Mouse (Mus musculus): Measurements from ENCODE around the gene Pomt1.

Pomt1 gene

DNA sequence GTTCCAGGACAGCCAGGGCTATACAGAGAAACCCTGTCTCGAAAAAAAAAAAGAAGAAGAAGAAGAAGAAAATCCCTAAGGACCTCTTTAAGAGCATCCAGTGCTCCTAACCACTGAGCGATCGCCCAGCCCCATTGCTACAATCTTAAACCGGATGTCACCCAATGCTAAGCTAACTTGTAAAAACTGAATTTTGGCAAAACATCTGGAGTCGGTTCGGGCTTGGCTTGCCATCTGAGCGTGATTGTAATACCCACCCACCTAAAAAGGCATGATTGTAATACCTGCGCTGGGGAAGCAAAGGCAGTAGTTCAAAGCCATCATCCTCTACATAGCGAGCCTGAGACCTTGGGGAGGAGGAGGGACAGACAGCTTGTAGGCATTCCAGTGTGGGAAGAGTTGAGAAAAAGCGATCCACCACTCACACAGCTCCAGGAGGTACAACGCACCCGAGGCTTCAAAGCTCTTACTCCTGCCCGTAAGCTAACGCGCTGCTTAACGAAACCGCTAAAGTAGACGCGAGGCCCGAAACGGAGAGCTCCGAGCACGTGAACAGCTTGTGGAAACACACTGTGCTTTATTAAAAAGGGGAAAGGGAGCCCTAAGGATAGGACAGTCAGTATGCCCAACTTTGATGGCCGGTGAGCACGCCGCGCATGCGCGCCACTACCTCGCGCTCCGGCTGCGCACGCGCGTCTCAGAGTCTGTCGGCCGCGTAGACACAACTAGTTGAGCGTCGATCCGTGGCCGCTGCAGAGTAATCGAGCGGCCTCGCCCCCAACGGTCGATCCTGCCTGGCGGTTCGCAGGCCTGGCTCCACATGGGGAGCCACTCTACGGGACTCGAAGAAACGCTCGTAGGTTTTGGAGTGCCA, at the start of gene Pomt1:
Pomt1 (plus strand) TSS at position 705 of the 874 bp plus-strand sequence.
- DNase-seq (ENCODE audit: low spot score in 2 of 2): peak; percentile 95

GRCm38 (mm10) chr2:32187019-32187551, 49.3 kb upstream of the Pomt1 start:
- DNase-seq (ENCODE audit: low spot score in 2 of 2): peak in 1 of 2 experiments; percentile 71

GRCm38 (mm10) chr2:32187649-32188048, 48.7 kb upstream of the Pomt1 start:
- no peak for DNase-seq (ENCODE audit: low spot score in 2 of 2)

DNA sequence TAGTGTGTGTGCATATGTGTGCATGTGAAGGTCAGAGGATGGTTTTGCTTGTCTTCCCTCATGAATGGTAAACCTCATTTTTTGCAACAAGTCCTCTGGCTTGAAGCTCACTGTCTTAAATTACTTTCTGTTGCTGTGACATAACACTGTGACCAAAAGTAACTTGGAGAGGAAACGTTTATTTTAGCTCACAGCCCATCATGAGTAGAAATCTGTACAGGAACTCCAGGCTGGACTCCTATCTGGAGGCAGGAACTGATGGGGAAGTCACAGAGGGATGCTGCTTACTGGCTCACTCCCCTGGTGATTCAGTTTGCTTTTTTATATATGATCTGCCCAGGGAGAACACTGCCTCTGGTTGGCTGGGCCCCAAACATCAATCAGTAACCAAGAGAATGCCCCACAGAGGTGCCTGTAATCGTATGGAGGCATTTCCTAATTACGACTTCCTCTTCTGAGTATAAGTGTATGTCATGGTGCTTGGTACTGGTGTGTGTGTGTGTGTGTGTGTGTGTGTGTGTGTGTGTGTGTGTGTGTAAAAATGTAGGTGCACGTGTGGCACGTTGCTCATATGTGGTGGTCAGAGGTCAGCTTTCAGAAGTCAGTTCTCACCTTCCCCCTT, 47.2 kb upstream of the Pomt1 start:
- no peak for DNase-seq (ENCODE audit: low spot score in 2 of 2)

- DNase-seq (ENCODE audit: low spot score in 2 of 2): no peak
Measured at GRCm38 (mm10) chr2:32190620-32191019, 45.8 kb upstream of the Pomt1 start.

GRCm38 (mm10) chr2:32191872-32192507, 44.4 kb upstream of the Pomt1 start:
- no peak for DNase-seq (ENCODE audit: low spot score in 2 of 2)

DNA sequence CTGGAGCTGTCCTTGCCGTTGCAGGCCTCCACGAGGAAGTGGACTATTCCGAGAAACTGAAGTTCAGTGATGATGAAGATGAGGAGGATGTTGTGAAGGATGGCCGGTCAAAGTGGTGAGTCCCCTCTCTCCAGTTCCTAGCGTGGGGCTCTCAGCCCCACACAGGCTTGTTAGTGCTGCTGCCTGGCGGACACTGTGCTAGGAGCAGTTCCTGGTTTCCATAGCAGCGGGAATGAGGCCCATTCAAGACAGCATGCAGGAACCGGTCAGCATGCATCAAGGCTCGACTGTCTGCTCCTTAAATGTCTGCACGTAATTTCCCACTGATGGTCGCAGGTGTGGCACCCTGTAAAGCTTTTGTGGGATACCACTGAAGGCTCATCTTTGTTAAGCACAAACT, 37.4 kb upstream of the Pomt1 start:
- DNase-seq (ENCODE audit: low spot score in 2 of 2): no peak

GRCm38 (mm10) chr2:32200033-32200432, 36.4 kb upstream of the Pomt1 start:
- DNase-seq (ENCODE audit: low spot score in 2 of 2): no peak

DNA sequence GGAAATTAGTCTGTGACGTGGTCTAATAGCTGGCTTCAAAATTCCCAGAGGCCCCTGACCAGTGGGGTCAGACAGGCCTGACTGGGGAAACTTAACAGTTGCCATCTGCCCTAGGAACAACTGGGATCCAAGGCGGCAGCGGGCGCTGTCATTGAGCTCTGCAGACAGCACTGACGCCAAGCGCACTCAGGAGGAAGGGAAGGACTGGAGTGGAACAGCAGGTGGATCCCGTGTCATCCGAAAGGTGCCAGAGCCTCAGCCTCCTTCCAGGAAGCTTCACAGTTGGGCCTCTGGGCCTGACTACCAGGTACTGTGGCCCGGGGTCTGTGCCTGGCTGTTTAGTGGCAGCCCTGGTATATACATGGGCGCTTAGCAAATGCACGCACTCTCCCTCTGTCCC, 35.7 kb upstream of the Pomt1 start:
- DNase-seq (ENCODE audit: low spot score in 2 of 2): no peak

DNA sequence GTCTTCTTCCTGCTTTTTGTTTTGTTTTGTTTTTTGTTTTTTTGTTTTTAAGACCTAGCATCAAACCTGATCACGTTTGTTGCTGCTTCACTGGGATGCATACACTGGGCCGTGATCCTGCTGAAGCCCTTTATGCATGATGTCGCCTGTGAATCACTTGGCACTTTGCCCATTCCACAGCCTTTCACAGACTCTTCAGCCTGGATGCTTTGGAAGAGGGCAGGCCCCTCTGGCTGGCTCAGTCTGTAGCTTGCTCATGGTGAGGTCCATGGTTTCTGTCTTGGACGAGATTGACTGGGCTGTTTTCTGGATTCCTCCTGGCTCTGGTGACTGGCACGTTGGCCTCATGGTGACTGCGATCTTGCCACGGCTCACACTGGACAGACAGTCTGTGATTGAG, 34.9 kb upstream of the Pomt1 start:
- DNase-seq (ENCODE audit: low spot score in 2 of 2): peak in 1 of 2 experiments; percentile 57

DNA sequence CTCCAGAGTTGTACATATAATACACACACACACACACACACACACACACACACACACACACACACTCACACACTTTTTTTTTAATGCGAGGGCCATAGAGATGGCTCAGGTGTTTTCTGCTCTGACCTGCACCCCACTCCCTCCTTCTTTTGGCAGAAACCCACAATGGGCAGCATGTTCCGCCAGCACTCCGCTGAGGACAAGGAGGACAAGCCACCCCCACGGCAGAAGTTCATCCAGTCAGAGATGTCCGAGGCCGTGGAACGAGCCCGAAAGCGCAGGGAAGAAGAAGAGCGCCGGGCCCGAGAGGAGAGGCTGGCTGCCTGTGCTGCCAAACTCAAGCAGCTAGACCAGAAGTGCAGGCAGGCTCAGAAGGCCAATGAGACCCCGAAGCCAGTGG, 32.5 kb upstream of the Pomt1 start:
- no peak for DNase-seq (ENCODE audit: low spot score in 2 of 2)

GRCm38 (mm10) chr2:32207682-32208081, 28.7 kb upstream of the Pomt1 start:
- no peak for DNase-seq (ENCODE audit: low spot score in 2 of 2)

- no peak for DNase-seq (ENCODE audit: low spot score in 2 of 2)
Measured at GRCm38 (mm10) chr2:32211689-32212088, 24.7 kb upstream of the Pomt1 start.

- no peak for DNase-seq (ENCODE audit: low spot score in 2 of 2)
Measured at GRCm38 (mm10) chr2:32213000-32213399, 23.4 kb upstream of the Pomt1 start.

- DNase-seq (ENCODE audit: low spot score in 2 of 2): no peak
Measured at GRCm38 (mm10) chr2:32215576-32215975, 20.8 kb upstream of the Pomt1 start.

DNA sequence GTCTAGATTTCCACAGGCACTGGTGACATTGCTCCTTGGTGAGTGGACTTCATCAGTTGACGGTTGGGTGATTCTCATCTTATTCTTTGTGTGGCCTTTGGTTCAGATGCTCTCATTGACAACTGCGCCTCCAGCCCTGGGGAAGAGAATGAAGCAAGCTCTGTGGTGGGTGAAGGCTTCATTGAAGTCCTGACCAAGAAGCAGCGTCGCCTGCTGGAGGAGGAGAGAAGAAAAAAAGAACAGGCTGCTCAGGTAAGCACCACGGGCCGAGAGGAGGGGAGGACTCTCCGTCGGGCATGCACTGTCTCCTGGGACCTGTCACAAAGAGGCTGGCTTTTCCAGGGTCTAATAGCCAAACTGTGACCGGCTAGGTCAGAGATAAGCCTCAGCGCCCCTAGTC, 19.9 kb upstream of the Pomt1 start:
- DNase-seq (ENCODE audit: low spot score in 2 of 2): no peak

- no peak for DNase-seq (ENCODE audit: low spot score in 2 of 2)
Measured at GRCm38 (mm10) chr2:32217656-32218055, 18.7 kb upstream of the Pomt1 start.

DNA sequence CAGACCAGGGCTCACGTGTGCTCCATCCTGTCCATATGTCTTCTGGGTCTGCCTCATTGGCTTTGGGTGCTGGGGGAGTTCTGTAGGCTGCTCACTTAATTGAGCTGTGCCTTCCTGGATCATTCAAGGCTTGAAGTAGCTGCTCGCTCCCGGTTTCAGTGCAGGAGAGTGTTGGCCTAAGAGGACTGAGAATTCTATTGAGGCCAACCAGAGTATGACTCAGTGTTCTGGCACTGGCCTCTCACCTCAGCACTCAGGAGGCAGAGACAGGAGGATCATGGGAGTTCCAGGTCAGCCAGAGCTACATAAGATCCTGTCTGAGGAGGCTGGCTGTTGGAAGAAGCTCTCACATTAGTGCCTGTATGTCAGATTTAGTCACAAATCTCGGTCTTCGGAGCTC, 18.3 kb upstream of the Pomt1 start:
- no peak for DNase-seq (ENCODE audit: low spot score in 2 of 2)

DNA sequence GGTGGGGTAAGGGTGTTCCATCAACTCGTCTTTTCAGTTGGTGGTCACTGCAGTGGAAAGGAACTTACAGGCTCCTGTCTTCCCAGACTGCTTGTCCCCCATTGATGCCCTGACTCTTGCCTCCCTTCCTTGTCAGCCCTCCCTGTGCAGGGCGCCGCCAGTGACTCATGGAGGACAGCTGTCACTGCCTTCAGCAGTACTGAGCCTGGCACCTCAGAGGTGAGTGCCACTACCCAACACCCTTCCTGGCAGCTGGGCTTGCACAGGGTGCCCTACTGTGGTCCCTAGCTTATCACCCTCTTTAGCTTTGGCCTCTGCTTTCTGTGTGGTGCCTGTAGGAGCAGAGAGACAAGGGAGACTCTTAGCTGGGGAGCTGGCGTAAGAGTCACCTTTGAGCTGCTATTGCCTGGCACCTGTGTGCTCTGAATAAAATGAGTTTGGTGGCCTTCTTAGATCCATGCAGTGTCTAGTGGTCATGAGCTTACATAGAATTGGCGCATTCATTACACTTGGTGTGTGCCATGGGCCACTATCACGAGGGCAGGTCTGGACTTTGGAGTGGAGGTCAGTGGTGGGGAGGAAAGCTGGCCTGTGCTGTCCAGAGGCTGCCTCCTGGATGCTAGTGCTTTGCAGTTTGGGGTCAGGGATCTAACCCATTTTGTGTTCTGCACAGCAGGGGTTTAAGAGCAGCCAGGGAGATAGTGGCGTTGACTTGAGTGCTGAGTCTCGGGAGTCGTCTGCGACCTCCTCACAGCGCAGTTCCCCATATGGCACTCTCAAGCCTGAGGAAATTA, 17.7 kb upstream of the Pomt1 start:
- DNase-seq (ENCODE audit: low spot score in 2 of 2): no peak

DNA sequence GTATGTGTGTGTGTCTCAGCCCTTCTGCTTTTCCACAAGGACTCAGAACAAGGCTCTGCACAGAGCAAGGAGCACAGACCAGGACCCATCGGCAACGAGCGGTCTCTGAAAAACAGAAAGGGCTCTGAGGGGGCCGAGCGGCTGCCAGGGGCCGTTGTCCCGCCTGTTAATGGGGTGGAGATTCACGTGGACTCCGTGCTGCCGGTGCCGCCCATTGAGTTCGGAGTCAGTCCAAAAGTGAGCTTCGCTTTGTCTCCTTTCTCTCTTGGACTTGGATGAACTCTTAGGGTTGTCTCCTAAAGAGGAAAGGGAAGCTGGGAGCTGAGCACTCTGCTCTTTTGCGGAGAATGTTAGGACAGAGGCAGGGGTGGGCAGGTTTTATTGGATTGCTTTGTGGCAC, 16.9 kb upstream of the Pomt1 start:
- no peak for DNase-seq (ENCODE audit: low spot score in 2 of 2)

GRCm38 (mm10) chr2:32220021-32220420, 16.4 kb upstream of the Pomt1 start:
- no peak for DNase-seq (ENCODE audit: low spot score in 2 of 2)

DNA sequence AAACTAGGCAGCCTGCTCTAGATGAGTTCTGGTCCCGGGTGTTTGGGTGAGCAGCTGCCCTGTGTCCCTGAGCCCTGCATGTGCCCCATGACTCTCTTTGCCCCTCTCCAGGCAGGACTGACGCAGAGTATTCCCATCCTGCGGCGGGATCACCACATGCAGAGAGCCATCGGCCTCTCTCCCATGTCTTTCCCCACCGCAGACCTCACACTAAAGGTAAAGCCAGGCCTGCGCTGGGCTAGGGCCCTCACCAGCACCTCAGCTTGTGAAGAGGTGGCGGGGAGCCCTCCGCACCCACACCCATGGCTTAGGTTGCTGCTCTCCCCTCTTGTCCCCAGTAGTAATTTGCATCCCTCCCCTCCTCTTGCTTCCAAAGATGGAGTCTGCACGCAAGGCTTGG, 15.4 kb upstream of the Pomt1 start:
- no peak for DNase-seq (ENCODE audit: low spot score in 2 of 2)
